Mouse (Mus musculus) gonadal fat pad, adult 2 months (tissue): ENCODE results near the gene Rgs17. TPM values are rescaled to one million over a fixed set of nuclear protein-coding genes. Genes with fewer than 3 reads are reported as not detected.

Experiments
- DNase-seq: peaks from one replicate; pipeline ENCODE4 v3.0.0-alpha.2; 2012; ENCODE audit warnings: low read depth
- polyA plus RNA-seq: library from polyadenylated mRNA; depleted of rRNA; stranded (reverse); fragments of >200 nt; gene quantifications from 2 replicates; pipeline ENCODE4 v1.2.3, GENCODE M21; 2012; rRNA removed

The Rgs17 gene
- polyA plus RNA-seq, 1 experiment, result 0.09 TPM

DNA sequence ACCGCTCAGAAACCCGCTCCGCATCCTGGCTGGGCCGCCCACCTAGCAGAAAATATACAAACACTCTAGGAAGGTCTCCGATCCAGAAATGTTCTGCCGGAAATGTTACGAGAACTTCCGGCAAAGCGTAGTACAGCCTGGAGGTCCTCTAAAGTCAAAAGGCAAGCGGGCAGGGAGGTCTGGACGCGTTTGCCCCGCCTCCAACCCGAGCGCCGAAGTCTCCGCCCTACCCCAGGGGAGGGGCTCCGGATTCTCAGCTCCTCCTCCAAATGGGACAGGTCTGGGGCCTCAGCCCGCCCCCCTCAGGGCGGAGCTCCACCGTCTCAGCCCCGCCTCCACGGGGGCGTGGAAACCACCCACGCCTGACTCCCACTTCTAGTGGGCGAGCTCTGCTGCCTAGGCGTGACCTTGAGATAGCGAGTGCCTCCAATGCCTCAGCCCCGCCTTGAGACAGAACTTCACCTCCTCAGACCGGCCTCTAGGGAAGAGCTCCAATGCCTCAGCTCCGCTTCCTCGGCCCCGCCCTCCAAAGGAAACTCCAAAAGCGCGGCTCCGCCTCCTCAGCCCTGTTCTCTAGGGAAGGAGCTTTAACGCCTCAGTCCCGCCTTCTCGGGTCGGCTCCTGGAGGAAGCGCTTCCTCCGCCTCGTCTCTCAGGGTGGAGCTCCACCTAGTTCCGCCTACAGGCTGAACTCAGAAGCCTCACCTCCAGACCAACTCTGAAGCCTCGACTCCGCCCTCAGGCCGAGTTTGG, 98.3 kb downstream of the Rgs17 start, which contains the start of gene Mtrf1l:
Mtrf1l (minus strand) TSS at position 171 of the 752 bp plus-strand sequence.
- peak; percentile 91 for DNase-seq

DNA sequence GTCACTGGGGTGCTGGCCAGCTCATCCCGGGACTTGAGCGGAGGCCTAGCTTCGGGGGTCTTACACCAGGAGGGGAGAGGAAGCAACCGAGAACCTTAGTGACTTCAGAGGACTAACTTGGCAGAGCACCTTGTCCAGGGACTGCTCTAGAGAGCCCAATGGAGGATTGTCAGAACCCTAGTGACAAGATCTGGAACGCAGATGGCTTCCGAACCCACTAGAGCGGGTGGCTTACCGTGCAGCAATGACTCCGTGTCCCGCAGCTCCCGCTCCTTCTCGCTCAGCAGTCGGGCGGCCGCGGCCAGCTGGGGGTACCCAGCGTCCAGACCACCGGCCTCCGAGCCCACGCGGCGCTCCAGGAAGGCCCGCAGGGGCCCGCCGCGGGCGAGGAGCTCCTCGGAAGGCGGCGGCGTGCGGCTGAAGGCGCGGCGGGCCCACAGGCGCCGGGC, 98.9 kb downstream of the Rgs17 start:
- no peak for DNase-seq

DNA sequence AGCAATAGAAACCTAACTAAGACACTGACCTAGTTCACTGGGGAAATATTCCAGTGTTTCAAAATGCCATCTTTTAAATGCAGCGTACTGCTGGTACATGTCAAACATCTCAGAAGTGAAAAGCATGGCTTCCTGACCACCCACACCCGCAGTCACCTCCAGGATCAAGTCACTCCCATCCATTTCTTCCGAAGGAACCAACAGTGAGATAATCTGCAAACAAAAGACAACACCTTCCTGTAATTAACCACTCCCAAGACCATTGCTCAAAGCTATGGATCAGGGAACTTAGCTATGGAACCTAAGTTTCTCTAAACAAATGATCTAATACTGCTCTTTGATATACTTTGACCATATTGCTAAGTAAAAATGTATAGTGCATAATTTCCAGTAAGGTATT, 103.4 kb downstream of the Rgs17 start:
- no peak for DNase-seq

DNA sequence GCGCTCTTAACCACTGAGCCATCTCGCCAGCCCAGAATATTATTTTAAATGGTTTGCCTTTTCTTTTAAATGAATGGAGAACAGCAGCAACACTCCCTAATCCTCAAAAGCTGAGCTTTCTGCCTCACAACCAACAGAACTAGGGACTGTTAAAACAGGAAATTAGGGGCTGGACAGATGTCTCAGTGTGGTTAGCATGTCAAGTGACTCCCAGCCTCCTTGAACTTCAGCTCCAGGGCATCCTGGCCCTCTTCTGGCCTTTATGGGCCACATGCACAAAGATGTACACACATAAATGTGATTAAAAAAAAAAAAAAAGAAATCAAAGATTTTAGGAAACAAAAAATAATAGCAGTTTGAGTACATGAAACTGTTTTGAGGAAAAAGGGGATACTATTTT, 106.2 kb downstream of the Rgs17 start:
- DNase-seq, result no peak

DNA sequence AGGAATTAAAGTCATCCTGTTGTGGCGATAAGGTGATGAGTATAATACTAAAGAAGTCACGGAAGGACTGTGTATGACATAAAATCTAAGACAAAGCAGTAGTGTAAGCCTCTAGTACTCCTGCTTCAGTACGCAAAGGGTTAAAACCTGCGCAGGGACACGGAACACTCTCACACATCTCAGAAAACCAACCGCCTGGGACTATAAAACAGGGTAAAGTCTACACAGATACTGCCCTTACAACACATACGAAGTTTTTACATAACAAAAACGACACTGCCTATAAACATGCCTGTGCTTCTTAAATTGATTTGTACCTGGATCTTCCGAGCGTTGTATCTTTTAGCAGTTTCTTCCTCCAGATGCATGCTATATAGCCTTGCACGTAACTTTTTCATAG, 108.5 kb downstream of the Rgs17 start:
- DNase-seq, result no peak

DNA sequence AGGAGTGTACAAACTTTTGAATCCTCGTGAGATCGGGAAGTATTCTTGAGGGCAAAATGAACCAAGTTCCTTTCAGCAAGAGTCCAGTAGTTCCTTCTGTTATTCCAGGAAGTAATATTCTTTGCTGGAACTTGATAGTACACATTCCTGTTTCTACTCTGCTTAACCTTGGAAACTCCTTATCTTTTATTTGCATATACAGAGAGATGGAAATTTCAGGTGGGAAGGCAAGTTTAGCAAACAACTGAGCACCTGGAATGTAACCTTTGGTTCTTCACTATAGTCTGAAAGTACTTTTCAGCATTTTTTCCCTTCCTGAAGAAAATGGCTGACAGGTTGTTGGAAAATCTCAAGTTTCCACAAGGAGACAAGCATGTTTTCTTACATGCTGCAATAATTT, 114.5 kb downstream of the Rgs17 start:
- no peak for DNase-seq

DNA sequence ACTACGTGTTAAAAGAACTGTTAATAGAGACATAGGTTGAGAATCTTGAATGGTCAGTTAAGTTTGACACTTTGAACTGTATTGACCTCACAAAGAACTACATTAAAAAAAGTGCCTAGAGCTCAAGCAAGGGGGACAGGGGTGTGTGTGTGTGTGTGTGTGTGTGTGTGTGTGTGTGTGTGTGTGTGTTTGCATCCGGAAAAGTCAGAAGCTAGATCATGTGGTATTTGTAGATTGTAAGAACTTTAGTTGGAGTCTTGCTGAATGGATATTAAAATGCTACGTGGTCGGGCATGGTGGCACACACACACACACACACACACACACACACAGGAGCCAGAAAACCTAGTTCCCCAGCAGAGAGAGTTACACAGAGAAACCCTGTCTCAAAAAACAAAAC, 115.2 kb downstream of the Rgs17 start:
- no peak for DNase-seq

DNA sequence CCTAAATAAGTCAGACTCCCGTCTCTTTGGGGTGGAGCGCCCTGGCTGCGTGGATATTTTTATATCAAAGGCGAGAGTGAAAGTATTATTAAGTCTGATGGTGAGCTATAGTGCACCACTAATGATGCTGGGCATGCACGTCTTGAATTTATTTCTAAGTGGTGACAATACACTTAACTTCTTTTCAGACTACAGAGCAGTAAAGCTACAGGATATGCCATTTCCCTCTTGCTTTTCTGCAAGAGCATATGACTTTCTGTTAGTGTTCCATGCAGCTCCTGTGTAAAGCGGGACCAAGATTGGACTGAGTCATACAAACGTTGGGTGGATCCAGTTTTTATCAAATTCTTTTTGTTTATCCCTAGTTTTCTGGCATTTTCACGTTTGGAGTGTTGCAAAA, 115.8 kb downstream of the Rgs17 start:
- no peak for DNase-seq

DNA sequence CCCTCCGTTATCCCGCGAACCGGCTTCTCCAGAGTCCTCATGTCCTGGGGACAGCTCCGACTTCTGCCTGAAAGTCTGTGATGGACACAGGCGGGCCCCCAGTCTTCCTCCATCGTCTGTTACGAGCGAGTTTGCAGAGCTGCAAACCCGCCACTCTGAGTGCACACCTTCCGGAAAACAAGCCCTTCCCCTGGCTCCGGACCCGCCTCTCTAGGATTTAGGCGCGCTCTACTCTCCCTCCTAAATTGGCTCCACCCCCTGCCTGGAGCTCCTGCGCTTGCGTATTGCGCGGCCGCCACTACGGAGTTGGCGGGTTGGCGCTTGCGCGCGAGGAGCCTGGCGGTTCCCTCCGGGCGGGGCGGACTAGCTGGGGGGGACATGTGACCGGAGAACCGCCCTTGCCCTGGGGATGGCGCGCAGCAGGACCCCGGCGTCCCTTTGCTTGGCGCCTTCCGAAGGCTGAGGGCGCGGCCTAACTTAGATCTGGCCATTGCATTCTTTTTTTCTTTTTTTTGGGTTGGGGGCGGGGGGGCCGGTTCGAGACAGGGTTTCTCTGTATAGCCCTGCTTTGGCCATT, 116.4 kb downstream of the Rgs17 start:
- DNase-seq, result peak; percentile 67

DNA sequence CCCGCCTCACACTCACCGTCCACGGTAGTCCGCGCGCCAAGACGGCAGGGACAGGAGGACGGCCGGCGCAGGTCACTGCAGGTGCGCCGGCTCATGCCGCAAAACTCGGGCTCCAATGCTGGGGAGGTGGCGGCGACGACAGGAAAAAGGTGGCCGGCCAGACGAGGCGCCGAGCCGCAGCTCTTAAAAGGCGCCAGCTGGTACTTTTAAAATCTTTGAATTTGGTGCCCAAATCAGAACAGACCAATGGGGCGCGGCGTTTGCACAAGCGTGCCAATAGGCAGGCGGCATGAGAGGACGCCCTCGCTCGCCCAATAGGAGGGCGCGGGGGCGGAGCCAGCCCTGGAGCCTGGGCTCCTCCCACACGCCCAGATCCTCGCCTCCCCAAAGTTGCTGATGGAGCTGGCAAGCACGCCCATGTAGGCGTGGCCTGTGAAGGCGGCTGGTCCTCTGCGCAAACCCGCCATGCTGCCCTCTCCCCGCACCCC, 116.9 kb downstream of the Rgs17 start, which contains the start of gene Fbxo5:
Fbxo5 (minus strand) TSS at position 358 of the 488 bp plus-strand sequence.
- DNase-seq, result peak; percentile 82

DNA sequence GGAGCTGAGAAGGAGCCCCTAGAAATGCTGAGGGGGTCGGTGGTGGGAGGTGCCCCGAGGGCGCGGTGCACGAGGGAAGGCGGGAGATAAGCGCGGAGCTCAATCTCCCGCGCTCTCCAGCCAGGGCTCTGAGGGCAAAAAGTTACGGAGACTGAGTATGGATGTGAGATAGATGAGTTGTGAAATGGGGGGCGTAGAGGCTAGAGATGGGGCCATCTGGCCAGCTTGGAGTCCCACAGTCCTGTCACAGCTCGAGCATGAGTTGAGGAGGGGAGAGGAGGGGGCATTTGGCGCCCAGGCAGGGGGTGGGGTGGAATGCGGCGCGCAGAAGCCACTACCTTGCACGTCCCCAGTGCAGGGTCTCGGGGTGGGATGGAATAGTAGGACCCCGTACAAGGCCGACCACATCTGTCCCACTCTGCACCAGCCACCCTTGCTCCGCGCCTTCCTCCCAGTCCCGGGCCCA, 117.5 kb downstream of the Rgs17 start:
- no peak for DNase-seq

DNA sequence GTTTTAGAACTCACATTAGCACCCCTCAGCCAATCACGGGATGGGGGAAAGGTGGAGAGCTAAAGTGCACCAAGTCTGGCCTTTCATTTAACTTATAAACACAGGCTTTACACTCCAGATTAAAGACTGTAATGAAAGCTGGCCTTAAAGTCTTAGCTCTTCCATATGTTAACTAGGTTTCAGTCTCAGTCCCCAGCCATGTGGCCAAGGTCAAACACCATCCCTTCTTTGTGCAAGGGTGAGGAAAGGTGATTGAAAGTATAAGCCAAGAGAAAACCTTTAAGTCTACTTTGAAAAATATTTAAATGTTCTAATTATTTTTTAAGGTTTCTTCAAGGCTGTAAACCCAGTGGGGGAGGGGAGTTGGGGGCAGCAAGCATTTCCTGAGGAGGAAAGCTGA, 118.5 kb downstream of the Rgs17 start:
- no peak for DNase-seq

DNA sequence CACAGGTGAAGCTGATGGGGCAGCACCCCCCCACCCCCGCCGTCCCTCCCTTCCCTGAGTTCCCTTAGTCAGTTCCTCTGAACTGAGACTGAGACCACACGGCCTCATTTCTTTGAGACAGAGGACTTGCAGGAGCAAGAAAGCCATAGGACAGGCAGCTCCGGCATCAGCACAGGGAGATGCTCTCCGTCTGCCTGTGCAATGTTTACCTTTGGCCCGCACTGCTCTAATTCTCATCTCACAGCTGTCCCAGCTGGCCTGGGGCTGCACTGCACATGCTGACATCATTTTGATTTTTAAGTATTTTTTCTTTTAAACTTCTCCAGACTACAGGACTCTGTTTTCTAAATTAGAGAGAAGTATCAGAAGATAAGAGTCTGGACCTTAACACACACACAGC, 119.3 kb downstream of the Rgs17 start:
- no peak for DNase-seq

DNA sequence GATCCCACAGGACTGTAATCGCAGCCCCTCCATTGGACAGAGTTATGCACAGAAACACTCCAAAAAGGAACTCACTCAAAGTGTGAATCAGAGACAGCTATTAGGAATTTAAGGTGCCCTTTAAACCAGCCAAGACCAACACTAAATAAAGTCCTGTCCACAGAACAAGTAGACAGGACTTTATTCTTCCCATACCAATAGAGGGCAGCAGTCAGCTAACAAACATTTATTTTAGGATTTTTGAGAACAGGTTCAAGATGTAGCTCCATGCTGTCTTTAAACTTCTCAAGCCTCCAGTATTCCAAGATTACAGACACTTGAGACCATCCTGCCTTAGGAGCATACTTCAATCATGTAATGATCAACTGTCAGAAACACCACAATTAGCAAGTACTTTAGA, 121.7 kb downstream of the Rgs17 start:
- DNase-seq, result no peak

DNA sequence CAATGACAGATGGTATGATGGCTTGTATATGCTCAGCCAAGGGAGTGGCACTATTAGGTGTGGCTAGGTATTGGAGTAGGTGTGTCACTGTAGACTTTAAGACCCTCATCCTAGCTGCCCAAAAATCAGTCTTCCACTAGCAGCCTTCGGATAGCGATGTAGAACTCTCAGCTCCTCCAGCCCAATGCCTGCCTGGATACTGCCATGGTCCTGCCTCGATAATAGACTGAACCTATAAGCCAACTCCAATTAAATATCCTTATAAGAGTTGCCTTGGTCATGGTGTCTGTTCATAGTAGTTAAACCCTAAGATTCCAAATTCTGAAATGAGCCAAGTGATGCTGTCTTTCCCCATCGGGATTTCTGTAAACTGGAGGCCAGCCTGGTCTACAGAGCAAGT, 124.1 kb downstream of the Rgs17 start:
- DNase-seq, result no peak

DNA sequence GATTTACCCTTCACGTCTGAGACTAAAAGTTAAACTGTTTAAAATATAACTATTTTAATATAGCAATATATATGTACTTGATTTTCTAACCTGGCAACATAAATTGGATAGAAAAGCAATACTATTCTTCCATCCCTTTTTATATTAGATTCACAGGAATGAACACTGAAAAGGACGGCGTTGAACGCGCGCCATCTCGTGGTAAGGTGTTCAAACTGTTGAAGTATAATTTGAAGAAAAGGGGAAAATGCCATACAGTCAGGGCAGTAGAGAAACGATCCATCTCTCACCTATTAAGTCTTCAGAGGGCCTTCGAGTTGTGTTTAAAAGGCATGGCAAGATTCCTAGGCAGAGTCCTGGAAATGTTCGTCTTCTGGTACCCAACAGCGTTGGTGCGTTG, 131.5 kb downstream of the Rgs17 start:
- no peak for DNase-seq

DNA sequence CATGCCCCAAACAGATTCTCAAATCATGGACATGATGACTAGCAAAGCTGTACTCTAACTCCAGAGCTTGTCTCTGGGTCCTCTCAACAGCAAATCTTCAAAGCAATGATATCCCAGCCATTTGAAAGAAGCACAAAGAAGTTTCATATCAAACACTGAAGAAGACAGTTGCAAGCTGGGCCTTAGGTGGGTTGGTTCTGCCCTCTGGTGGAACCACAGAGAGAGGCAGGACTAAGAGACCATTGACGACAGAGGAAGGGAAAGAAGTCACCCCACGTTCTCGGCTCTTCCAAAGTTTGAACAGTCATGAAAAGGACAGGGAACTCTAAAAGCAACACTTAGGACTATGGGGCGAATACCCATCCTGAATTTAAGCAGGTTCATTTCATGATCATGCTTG, 135.3 kb downstream of the Rgs17 start:
- DNase-seq, result no peak

Other genes with a start within 250 kb of the Rgs17 start
- gene Fbxo5, start 116.8 kb downstream of the Rgs17 start, polyA plus RNA-seq, result 1.00 and 2.6 TPM in 2 replicates
- gene Mtrf1l, start 98.5 kb downstream of the Rgs17 start, polyA plus RNA-seq, result 2.2 TPM in 2 replicates